Mouse (Mus musculus): ENCODE data around the gene Wasf1. TPM values are rescaled to one million over a fixed set of nuclear protein-coding genes. Genes with fewer than 3 reads are reported as not detected.

Wasf1 gene
- 93.7 and 97.1 TPM in 2 replicates for polyA plus RNA-seq (2015; fragmentation: Nextera tagmentation; extraction: Ambion mirVana)

DNA sequence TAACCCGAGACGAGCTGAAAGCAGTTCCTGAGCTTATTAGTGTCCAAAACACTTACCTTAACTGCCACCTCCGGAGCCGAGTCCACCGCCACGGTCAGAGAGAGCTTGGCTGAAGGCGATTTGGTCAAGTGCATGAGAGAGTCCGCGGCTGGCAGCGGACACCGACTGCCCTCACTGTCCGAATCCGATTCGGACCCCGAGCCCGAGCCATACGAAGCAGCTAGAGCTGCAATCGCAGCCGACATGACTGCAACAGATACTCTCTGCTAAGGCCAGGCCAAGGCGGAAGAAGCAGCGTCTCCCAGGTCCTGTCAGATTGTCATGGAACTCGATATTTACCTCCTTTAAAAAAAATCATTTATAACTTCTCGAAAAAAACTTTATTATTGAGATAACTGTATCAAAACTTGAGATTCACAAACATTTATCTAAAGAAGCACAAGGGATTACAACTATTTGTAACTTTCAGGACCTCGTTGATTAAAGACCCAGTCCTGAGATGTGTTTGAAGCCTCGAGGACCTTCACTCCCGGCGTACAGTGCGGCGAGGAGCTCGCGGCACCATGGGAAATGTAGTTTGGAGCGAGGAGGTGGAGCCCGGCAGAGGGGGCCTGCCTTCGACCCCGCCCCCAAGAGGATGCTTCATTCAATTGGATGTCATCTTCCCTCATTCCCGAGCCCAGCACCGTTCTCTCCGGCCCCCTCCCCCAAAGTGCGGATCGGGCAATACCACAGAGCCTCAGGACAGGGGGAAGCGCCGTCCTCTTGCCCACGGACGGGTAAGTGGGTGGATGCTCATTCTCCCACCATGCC lies at the start of gene Wasf1, which contains the start of gene Cdc40:
TSS of gene Wasf1 (plus strand) at position 645 of the 813 bp plus-strand sequence.
TSS of gene Cdc40 (minus strand) at position 481 of the 813 bp plus-strand sequence.
- H3K9me3 ChIP-seq = no peaks in the 10 kb centered on the region
- ATAC-seq = peak; percentile 97
- H3K36me3 ChIP-seq = peaks cover 5% of the 10 kb centered on the region; the same call in 1 of the 2 replicates
- H3K4me2 ChIP-seq (replicated peaks) = peak within 1 kb of the TSS; percentile 65
- peaks cover 29% of the 10 kb centered on the region for H3K4me1 ChIP-seq (replicated peaks)
- H3K27me3 ChIP-seq = no peaks in the 10 kb centered on the region
- H3K9ac ChIP-seq (replicated peaks) = peak within 1 kb of the TSS; percentile 99
- H3K27ac ChIP-seq = peak within 1 kb of the TSS; percentile 99
- under 1% methylated on average over 44 of the region's 44 CpGs for WGBS
- H3K4me3 ChIP-seq (replicated peaks) = peak within 1 kb of the TSS; percentile 95

DNA sequence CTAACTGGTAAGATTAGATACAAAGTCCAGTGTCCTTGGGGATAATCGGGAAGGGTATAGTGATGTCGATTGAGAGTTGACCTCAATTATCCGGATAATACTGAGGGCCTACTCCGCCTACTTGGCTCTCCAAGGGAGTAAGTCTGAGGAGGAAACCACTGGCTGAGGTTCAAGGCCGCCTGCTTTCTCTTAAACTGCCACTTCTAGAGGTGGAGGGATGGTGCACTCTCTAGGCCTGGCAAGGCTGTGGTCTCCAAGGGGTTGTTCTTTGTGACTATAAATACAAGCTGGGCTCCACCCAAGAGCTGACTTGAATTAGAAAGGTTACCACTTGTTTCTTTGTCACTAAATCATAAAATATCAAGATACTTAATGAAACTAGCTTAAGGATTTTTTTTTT lies 43.2 kb upstream of the Wasf1 start:
- Histone ChIP-seq H3K36me3 (peaks cover 60% of the 10 kb centered on the region), H3K4me3 (replicated peaks) (no peak overlapping the region), H3K4me1 (replicated peaks) (peaks cover 7% of the 10 kb centered on the region; the same call in 1 of the 2 replicates), H3K27ac (no peak overlapping the region), H3K27me3 (no peaks in the 10 kb centered on the region), H3K4me2 (replicated peaks) (no peak overlapping the region), H3K9ac (replicated peaks) (no peak overlapping the region), H3K9me3 (no peaks in the 10 kb centered on the region)
- WGBS = 94% methylated on average over 5 of the region's 5 CpGs
- ATAC-seq = no peak

DNA sequence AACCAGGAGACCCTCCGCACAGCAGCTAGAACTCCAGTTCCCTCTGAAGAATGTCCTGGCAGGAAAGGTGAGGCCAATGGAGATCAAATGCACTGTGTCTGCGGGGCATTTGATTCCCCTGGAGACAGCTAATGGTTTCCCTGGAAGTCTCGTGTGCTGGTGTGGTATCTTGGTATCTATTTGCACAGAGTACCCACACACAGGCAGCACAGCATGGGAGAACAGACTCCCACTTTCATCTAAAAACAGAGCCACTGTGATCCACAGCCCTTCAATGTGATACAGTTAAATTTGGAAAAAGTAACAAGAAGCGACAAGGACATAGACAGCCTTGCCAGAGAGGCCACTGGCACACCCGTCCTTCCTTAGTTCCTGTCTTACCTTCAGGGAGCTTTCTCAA lies 39.4 kb upstream of the Wasf1 start:
- WGBS = 79% methylated on average over 5 of the region's 5 CpGs
- H3K4me3 ChIP-seq (replicated peaks) = no peak overlapping the region

DNA sequence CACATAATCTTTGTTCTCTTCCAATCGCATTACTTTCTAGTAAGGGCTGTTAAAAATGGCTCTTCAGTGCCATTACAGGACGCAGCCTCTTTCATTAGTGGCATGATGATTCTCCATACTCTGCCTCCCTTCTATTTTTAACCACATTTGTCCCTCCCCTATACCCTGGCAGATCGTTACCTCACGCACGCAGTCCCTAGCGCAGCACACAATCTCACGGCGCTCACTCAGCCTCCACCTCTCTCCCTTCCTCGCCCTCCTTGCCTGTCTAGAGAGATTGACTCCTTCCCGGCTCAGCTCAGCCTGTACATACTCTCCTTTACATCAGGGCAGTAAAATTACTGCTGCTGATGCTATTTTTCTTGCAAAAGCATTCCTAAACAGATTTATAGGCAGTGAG lies 38.7 kb upstream of the Wasf1 start:
- Histone ChIP-seq H3K4me2 (replicated peaks) (no peak overlapping the region), H3K9ac (replicated peaks) (no peak overlapping the region), H3K9me3 (no peaks in the 10 kb centered on the region), H3K36me3 (peaks cover 61% of the 10 kb centered on the region), H3K4me3 (replicated peaks) (no peak overlapping the region), H3K4me1 (replicated peaks) (peaks cover 7% of the 10 kb centered on the region; the same call in 1 of the 2 replicates), H3K27ac (no peak overlapping the region; the same call in 1 of the 2 replicates), H3K27me3 (no peaks in the 10 kb centered on the region)
- 0 out of 2 replicates have a peak, but pooled peaks have one; percentile 56 for ATAC-seq
- 78% methylated on average over 10 of the region's 10 CpGs for WGBS

More for the DNA sequence above, 39.4 kb upstream of the Wasf1 start:
- no peak overlapping the region for H3K4me2 ChIP-seq (replicated peaks)
- H3K9me3 ChIP-seq = no peaks in the 10 kb centered on the region
- no peak for ATAC-seq
- no peak overlapping the region for H3K27ac ChIP-seq
- peaks cover 7% of the 10 kb centered on the region; the same call in 1 of the 2 replicates for H3K4me1 ChIP-seq (replicated peaks)
- no peaks in the 10 kb centered on the region for H3K27me3 ChIP-seq
- H3K36me3 ChIP-seq = peaks cover 63% of the 10 kb centered on the region
- no peak overlapping the region for H3K9ac ChIP-seq (replicated peaks)

DNA sequence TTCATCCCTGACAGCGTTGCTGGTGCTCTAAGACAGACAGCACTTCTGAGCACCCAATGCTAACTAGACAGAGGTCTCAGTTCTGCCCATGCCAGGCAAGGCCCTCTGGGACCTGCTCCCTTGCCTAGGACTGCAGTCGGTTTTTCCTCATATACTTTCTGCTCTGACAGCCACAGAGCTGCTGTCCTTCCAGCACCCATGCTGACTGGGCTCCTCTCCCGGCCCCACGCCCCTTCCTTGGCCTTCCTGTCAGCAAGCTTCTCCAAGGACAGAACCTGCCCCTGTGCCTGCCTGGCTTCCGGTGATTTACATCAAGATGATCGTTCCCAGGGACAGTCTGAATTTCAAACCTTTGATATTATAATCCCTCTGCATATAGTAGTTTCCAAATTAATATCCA lies 37.6 kb upstream of the Wasf1 start:
- Histone ChIP-seq H3K27me3 (no peaks in the 10 kb centered on the region), H3K36me3 (peaks cover 62% of the 10 kb centered on the region), H3K9ac (replicated peaks) (no peak overlapping the region), H3K4me2 (replicated peaks) (no peak overlapping the region), H3K4me3 (replicated peaks) (no peak overlapping the region), H3K27ac (no peak overlapping the region), H3K4me1 (replicated peaks) (peaks cover 7% of the 10 kb centered on the region; the same call in 1 of the 2 replicates), H3K9me3 (no peaks in the 10 kb centered on the region)
- WGBS = 88% methylated on average over 6 of the region's 6 CpGs
- no peak for ATAC-seq

DNA sequence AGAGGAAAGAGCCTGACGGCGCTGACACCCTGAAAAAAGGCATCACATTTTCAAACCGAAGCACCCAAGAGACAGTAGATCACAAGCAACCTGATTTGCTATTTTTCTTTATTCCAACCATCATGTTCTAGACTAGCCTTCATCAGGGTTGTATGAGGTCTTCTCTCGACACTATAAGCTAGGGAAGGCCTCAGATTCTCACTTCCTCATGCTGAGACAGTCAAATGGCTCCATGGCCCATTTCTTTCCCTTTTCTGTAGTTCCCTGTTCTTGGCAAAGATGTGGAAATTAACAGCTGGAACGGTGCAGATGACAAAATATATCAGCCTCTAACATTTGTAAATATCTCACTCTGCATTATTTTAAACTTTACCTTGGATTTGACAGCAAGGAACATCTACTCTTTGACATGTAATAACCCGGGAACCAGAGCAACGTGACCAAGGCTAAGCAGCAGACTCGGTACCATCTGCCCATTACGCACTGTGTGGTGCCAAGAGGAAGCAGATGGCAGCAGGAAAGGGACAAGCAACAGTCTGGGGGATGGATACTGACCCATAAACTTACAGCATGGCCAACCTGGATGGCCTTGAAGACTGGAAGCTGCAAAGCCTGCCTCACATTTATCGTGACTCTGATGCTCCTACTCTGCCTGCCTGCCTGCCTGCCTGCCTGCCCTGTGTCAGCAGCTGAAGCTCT lies 36.0 kb upstream of the Wasf1 start:
- 96% methylated on average over 10 of the region's 10 CpGs for WGBS
- Histone ChIP-seq H3K27ac (no peak overlapping the region), H3K4me3 (replicated peaks) (no peak overlapping the region), H3K27me3 (no peaks in the 10 kb centered on the region), H3K4me2 (replicated peaks) (no peak overlapping the region), H3K4me1 (replicated peaks) (peaks cover 7% of the 10 kb centered on the region; the same call in 1 of the 2 replicates), H3K9ac (replicated peaks) (no peak overlapping the region), H3K36me3 (peaks cover 47% of the 10 kb centered on the region), H3K9me3 (no peaks in the 10 kb centered on the region)
- no peak for ATAC-seq

DNA sequence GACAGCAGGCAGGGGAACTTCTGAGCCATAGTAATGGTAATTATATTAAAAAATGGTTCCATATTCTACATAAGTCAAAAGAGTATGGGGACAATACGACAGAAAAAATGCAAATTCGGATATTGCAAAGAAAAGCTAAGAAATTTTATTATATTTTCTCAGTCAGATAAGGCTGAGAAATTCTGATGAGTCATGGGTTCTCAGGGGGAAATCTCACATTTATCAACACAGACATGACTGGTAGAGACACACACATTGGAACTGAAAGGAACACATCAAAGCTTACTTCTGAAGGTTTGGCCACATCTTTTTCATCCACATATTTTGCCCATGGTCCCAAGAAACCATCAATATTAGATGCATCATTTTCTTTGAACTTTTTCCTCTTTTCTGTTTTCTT lies 32.6 kb upstream of the Wasf1 start:
- H3K36me3 ChIP-seq = peaks cover 23% of the 10 kb centered on the region
- H3K4me3 ChIP-seq (replicated peaks) = no peak overlapping the region
- no peaks in the 10 kb centered on the region for H3K27me3 ChIP-seq
- no peak overlapping the region for H3K4me2 ChIP-seq (replicated peaks)
- H3K4me1 ChIP-seq (replicated peaks) = 0 out of 2 replicates have a peak, but pooled peaks cover 2% of the 10 kb centered on the region
- no peak for ATAC-seq
- H3K9me3 ChIP-seq = no peaks in the 10 kb centered on the region
- no peak overlapping the region for H3K27ac ChIP-seq
- WGBS = 93% methylated on average over 2 of the region's 2 CpGs
- H3K9ac ChIP-seq (replicated peaks) = no peak overlapping the region

DNA sequence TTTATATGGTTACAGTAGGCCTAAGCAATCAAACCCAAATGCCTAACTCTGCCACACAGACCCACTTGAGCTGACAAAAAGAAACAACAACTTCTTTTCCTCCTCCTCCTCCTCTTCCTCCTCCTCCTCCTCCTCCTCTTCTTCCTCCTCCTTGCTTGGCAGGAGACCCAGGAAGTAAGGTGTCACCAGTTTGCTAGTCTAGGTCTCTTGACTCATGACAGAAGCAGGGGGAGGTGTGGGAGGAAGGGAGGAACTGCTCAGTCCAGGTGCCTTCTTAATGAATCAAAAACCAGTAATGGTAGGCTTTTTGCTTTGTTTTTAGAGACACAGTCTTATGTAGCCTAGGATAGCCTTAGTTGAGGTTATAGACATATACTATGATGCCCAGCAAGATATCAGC lies 32.1 kb upstream of the Wasf1 start:
- H3K36me3 ChIP-seq = peaks cover 21% of the 10 kb centered on the region
- 0 out of 2 replicates have a peak, but pooled peaks cover 2% of the 10 kb centered on the region for H3K4me1 ChIP-seq (replicated peaks)
- no peak overlapping the region for H3K9ac ChIP-seq (replicated peaks)

DNA sequence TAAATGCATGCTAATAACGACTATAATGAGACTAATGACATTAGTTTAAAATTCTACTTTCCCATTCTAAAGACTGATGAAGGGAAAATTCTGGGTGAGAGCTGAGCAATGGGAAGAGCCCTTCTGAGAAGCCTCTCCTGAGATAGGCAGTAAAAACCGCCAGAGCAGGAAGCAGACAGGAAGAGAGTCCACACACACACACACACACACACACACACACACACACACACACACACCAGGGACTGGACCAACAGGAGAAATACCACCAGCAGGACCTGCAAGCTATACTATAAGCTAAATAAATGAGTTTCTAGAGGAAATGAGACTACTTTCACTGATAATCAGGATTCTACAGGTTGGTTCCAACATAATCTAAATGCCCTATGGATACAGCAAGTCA lies 27.7 kb upstream of the Wasf1 start:
- ATAC-seq = no peak
- WGBS = 74% methylated on average over 2 of the region's 2 CpGs
- Histone ChIP-seq H3K4me2 (replicated peaks) (no peak overlapping the region), H3K27ac (no peak overlapping the region), H3K36me3 (peaks cover 3% of the 10 kb centered on the region; the same call in 1 of the 2 replicates), H3K27me3 (no peaks in the 10 kb centered on the region), H3K4me3 (replicated peaks) (no peak overlapping the region), H3K9ac (replicated peaks) (no peak overlapping the region), H3K9me3 (no peaks in the 10 kb centered on the region), H3K4me1 (replicated peaks) (0 out of 2 replicates have a peak, but pooled peaks cover 2% of the 10 kb centered on the region)

More for the DNA sequence above, 32.1 kb upstream of the Wasf1 start:
- H3K4me3 ChIP-seq (replicated peaks) = no peak overlapping the region
- no peak overlapping the region for H3K4me2 ChIP-seq (replicated peaks)
- no peak for ATAC-seq
- H3K27ac ChIP-seq = no peak overlapping the region
- H3K9me3 ChIP-seq = no peaks in the 10 kb centered on the region
- H3K27me3 ChIP-seq = no peaks in the 10 kb centered on the region

DNA sequence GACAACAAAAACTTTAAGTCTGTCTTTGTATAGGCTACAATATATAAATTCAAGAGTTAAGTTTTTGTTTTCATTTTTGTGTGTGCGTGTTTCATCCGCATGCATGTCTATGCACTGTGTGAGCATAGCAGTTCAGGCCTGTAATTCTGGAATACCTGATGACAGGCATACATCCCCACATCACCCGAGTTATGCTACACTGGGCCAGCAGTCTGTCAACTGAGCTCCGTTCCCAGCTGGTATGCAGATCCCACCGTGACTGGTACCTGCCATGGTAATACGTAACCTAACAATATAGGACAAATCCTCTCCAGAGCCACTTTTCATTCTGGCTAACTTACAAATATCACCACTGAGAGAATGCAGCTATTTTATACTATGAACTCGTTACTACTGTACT lies 26.6 kb upstream of the Wasf1 start:
- Histone ChIP-seq H3K9ac (replicated peaks) (no peak overlapping the region), H3K4me1 (replicated peaks) (0 out of 2 replicates have a peak, but pooled peaks cover 2% of the 10 kb centered on the region), H3K4me3 (replicated peaks) (no peak overlapping the region), H3K9me3 (no peaks in the 10 kb centered on the region), H3K36me3 (peaks cover 3% of the 10 kb centered on the region; the same call in 1 of the 2 replicates), H3K4me2 (replicated peaks) (no peak overlapping the region), H3K27ac (no peak overlapping the region), H3K27me3 (no peaks in the 10 kb centered on the region)
- WGBS = 89% methylated on average over 7 of the region's 7 CpGs
- no peak for ATAC-seq

DNA sequence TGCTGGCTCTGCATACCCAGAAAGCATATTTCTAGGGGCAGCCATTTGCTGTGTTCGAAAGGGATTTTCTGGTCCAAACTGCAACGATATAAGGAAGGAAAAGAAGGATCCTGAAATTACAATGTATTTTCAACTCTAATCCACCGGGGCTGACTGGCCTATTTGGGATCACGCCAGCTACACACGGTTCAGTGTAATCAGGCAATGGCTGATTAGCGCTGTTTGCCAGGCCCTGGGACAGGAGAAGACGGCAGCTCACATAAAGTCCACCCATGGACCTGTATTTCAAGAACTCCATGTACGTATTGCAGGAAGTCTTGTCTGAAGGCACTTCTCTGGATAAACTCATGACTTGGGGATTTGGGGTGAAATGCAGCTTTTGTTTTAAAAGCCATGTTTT lies 25.7 kb upstream of the Wasf1 start:
- H3K4me3 ChIP-seq (replicated peaks) = no peak overlapping the region
- H3K36me3 ChIP-seq = peaks cover 3% of the 10 kb centered on the region; the same call in 1 of the 2 replicates
- WGBS = 80% methylated on average over 8 of the region's 8 CpGs
- no peak overlapping the region for H3K9ac ChIP-seq (replicated peaks)
- H3K4me1 ChIP-seq (replicated peaks) = 0 out of 2 replicates have a peak, but pooled peaks cover 2% of the 10 kb centered on the region
- ATAC-seq = no peak
- H3K9me3 ChIP-seq = no peaks in the 10 kb centered on the region
- H3K4me2 ChIP-seq (replicated peaks) = no peak overlapping the region
- H3K27ac ChIP-seq = no peak overlapping the region
- no peaks in the 10 kb centered on the region for H3K27me3 ChIP-seq

DNA sequence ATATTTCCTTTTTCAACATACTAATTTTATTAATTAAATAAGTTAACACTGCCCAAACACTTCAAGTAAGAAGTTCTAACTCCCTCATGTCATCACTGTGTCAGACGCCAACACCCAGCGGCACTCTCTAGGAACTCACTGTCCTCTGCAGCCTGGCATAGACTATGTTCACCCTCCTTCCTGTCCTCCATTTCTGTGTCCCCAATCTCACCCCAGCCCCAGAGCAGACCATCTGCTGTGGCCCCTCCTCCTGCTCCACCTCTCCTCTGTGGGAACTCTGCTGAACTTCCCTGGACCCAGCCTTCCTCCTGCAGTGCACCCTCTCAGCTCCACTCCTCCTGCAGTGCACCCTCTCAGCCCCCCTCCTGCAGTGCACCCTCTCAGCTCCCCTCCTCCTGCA lies 15.2 kb upstream of the Wasf1 start:
- no peak for ATAC-seq
- WGBS = 91% methylated on average over 2 of the region's 2 CpGs
- Histone ChIP-seq H3K9me3 (no peaks in the 10 kb centered on the region), H3K27ac (no peak overlapping the region), H3K4me1 (replicated peaks) (no peaks in the 10 kb centered on the region), H3K36me3 (peaks cover 22% of the 10 kb centered on the region), H3K4me2 (replicated peaks) (no peak overlapping the region), H3K9ac (replicated peaks) (no peak overlapping the region), H3K4me3 (replicated peaks) (no peak overlapping the region), H3K27me3 (no peaks in the 10 kb centered on the region)
